Mouse (Mus musculus) spleen, postnatal 4 days (tissue): ENCODE results near the gene Gltp.

Experiments
- DNase-seq, 2 experiments: peaks; one replicate each; pipeline ENCODE4 v3.0.0; 2022; ENCODE audit warnings: low spot score in 2 of 2

Gene Gltp

DNA sequence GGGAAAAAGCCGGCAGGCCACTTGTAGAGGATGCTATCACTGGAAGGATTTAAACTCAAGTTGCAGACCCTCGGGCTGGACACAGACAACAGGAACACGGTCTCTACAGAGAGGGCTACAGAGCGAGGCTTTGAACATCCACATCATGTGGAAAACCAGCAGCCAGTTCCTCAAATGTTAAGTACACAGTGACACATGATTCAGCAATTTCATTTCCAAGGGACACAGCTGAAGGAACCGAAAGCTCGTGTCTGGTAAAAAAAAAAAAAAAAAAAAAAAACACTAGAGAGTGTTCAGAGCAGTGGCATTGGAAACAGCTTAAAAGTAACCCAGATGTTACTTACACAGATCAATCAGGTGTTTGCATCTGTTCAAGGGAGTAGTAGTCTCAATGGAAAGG is 29.8 kb downstream of the Gltp start:
- no peak for DNase-seq

DNA sequence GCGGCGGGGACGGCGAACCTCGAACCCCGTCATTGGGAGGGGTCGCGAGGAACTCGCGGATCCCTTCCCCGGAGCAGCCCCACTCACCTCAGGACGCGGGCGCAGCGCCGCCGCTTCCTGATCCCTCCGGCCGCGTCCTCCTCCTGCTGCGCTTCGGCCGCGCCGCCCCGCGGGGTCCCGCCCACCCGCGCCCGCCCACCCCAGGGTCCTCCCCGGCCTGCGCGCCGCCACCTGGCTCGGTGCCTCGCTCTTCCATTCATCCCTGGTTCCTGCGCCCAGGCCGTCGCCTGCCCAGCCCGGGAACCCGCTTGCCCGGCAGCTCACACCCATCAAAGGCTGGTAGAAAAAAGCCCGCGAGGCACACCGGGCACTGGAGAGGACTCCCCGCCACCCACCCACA is 32.5 kb downstream of the Gltp start, which contains the start of gene Trpv4:
Gene Trpv4, minus strand, starts transcription at position 167 of the 400 bp plus-strand sequence.
- no peak for DNase-seq

DNA sequence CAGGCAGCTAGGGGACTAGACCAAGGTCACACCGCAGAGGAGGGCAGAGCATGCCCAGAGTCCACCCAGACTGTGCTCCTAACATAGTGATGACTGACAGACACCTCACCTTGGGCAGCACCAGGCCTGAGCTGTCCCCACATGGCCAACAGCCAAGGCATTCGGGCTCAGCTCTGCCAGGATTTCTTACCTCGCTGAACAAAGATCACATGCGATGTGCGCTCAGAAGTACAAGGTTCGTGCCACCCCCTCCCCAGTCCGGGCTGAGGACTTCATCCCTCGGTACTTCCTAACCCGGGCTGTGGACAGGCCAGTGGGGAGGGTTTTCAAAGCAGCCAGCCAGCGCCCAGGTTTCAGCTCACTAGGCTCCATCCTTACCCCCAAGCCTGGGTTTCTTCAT is 33.4 kb downstream of the Gltp start:
- no peak for DNase-seq

DNA sequence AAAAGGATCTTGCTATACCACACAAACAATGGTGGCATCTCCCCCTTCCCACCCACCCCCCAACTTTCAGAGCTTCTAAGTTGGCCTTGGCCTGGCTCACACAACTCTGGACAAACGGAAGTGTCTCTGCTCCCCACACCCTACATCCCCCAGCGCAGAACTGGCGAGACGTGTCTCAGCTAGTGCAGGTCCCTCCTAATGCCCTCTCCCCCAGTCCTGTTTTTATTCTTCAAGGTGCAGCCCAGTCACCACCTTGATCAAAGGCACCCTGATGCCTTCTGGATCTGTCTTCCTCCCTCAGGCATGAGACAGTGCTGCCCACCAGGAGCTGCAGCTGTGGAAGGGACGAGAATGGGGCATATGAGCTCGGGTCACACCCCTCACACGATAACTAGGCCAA is 34.5 kb downstream of the Gltp start:
- DNase-seq, result no peak

DNA sequence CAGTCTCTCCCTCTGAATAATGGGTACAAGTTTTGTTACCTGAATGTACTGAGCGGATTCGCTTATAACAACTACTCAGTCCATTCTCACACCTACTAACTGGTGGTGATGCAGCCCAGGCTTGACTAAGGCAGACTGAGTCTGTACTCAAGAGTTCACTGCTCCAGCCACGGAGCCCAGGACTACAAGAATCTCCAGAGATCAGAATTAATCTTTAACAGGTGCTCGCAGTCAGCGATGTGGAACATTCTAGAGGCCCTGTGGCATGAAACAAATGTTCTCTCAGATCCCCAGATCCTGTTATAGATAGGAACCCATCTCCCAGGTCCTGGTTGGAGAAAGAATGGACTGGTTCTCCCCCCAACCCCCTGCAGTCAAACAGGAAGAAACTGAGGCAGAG is 35.1 kb downstream of the Gltp start:
- DNase-seq, result no peak

DNA sequence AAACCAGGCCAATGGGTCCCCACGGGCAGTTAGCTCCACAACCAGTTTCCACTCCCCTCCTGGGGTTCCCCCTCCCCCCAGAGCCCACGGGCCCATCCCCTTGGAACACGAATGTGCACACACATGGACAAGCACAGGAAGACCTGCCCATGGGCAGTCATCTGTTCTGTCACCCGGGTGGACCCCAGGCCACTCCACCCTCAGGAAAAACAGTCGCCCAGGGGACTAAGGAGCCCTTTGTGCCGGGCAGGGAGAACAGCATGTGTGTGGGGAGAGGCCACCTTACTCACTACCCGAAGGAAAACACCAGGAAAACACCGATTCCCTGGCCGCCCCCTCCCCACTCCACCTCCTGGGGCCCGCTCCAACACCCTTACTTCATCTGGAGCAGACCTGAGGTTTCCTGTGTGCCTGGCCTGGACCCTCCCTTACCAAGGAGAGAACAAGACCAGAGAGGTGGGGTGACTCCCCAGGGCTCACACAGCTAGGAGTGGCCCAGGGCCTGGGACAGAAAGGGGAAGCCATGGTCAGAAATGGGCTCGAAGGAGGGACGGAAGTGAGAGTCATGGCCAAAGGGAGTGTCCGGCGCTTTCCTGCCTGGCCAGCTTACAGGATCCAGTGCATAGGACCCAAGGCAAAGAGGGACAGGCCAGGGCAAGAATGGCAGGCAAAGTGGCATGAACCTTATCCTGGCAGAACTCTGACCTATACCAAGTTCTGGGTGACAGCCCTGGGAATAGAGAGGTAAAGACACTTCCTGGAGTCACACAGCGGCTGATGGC is 36.9 kb downstream of the Gltp start:
- no peak for DNase-seq

DNA sequence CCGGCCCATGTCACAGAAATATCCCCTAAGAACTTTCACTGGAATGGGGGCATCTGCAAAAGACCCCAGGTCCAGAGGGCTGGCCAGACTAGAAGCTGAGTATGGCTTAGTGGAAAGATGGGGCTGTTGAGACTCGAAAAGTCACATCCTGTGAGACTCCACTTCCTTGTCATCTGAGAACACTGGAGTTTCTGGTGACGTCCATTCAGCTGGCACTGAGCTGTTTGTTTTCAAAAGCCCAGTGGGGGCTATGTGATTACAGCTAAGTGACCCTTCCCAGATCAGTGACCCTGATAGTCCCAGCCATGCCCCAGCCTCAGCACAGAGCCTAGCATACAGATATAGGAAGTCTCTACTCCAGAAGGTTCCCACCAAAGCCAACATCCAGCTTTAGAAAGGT is 39.3 kb downstream of the Gltp start:
- DNase-seq, result no peak

DNA sequence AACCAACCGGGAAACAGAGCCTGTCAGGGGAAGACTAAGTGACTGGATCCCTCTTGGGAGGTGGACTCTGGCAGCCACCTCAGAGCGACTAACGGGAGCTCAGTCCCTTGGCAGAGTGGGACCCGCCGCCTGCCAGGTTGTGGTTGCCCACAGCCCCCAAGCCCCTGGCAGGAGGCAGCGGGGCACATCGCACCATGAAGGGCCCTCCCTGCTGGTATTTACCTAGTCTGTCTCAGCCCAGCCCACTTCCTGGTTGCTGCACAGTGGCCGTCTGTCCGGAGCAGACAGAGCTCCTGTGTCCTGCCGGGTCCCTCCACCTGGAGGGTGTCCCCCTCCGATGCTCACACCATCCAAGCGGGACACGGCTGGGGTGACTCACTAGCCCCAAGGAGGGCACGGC is 39.8 kb downstream of the Gltp start:
- no peak for DNase-seq

DNA sequence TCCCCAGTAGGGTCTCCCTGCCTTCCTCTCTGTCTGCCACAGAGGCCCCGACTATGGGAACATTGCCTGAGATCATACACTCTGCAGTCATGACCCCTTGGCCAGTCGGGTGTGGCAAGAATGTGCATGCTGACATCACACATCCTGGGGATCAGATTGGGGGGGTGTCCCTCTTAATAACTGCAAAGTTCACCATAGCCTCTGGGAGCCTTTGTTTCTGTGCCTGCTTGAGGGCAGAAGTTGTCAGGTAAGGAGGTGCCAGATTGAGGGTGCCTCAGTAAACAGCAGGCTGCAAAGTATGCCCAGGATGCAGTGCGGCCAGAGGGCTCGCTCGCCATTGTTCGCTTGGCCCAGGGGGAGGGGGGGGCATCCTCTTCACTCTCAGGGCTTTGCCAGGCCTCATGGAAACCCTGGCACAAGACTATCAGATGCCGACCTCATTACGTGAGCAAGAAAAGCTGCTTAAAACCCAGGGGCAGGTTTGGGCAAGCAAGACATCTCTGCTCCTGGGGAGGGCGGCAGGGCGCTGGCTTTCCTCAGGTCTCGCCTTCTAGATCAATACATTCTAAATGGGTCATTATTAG is 42.0 kb downstream of the Gltp start:
- no peak for DNase-seq

DNA sequence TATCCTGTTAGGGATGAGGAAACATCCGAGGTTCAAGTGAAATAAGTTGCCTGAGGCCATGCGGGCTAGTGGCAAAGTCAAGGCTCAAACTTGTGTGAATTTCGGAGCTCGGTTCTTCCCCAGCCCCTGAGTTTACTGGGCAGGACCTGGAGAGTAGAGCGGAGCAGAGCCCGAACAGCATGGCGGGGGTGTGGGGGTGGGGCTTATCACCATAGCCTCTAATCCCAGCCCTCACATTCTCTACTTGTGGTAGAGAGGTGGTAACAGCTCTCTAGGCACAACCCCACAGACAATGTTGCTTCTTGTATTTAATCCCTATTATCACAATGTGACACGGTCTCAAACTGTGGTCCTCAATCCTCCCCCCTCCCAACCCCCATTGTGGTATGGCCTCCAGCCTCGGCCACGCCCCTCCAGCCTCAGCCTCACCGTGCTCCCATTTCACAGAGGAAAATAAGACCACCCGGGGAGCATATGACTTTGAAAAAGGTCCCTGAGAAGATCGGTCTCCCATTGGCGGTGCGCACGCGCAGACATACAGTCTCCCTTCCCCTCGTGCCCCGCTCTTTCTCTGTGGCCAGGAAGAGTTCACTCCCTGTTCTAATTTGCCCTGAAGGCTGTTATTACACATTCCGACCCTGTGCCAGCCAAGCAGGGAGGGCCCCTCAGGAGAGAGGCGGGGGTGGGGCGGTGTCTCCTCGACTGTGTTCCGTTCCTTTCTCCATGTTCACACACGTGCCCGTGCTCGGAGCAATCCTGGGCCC is 43.4 kb downstream of the Gltp start:
- no peak for DNase-seq

DNA sequence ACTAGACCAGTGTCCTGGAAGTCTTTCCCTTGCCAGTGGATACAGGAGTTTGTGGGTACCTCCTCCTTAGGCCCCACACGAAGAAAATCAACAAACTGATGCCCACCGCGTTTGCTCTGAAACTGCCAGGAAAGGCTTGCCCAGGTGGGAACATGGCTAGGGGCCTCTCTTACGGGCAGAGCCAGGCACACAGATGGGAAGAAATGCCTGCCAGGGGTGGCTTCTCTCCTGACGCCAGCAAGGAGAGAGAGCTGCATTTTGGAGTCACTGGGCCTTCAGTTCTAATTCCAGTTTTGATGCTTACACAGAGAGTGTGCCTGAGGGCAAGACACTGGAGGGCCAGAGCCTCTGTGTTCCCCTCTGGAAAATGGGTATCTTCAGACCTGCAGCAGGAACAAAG is 44.9 kb downstream of the Gltp start:
- DNase-seq, result no peak

DNA sequence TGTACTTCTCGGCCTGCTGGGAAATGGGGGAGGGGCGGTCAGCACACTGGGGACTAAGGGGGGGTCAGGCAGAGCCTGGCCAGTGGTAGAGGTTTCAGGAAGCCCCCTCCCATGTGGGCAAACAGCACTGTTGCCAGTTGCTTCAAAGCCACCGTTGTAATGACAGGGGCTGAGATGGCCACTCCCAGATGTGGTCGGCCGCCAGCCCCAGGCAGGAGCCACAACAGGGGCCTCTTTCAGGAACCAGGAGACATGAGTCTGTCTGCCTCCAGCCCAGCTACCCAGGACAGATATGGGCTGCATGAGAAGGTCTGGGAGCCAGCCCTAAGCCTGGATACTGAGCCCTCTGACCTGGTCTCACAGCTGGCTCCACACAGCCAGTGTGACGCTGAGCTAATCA is 45.9 kb downstream of the Gltp start:
- DNase-seq, result no peak

DNA sequence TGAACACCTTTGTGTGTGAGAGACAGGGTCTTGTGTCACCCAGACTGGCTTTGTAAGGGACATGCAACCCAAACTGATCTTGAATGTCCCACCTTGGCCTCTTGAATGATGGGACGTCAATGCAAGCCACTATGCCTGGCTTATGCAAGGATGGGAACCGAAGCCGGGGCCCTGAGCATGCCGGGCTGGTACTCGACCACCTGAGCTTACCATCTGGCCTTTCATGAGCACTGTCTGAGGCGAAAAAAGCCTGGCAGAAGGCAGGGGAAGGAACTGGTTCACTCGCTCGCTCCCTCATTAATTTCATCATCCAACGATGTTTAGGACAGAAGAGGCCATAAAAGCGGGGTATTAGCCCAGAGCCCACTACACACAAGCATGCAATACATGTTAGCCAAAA is 50.0 kb downstream of the Gltp start:
- DNase-seq, result no peak

DNA sequence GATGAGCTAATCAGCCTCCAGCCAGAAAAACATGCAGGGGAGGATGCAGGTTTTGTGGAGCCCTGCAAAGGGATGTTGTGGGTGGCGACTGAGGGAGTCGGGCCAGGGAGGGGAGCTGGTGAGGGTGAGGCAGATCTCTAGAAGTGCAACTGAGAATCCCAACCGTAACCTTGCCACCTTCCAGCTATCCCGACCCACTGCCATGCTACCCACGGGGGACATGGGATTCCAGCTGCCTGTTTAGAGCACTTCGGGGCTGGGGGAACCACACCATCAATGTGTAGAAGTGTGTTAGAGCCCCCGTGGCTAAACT is 51.2 kb downstream of the Gltp start:
- no peak for DNase-seq

DNA sequence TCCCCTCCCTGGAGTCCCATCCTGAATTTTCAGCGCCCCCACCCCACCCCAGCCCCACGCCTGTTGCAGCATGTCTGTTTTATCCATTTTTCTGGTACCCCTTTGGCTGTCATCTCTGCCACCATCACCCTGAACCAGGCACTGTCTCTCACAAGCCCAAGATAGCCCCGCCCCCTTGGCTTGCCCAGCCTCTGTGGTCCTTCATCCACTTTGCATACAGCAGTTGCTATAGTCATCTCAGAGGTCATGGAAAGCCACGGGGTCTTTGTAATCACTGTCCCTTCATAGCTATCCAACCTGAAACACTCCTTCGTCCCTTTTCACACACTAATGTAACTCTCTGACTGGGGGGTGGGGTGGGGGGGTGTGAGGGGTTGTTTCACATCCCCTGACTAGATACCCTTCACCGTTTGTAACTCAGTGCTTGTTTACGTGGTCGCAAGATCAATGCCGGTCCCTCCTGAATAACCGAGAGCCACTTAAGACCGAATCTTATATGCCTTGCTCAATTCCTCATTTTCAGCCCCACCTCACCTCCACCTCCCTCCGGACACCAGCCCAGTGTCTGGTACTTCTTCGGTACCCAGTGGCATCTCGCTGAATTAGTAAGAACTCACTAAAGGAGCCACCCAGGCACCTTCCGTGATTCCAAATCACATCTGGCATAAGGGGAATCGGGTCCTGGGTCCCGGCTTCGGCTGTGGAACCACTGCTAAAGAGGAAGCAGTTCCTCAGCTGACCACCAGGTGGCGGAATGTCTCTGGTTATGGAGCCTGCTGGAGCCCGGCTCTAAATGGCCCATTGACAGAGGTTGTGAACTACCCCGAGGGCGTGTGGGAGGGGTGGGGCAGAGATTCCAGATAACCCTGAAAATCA is 51.8 kb downstream of the Gltp start:
- peak; percentile 82 to 95 for DNase-seq

DNA sequence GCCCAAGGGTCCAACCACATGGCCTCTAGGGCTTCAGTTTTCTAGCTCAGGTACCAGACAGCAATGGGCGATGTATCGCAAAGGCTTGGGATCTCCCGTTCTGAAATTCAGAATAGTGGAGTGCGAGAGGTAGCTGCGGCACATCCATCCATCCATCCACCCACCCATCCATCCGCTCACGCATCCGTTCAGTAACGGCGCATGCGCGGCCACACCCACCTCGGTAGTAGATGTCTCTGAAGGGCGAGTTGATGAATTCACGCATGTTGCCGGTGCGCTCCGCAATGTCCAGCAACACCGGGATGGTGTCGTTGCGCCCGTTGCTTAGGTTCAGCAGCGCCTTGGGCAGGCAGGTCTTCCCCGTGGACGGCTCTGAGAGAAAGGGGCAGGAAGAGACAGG is 54.7 kb downstream of the Gltp start:
- no peak for DNase-seq

DNA sequence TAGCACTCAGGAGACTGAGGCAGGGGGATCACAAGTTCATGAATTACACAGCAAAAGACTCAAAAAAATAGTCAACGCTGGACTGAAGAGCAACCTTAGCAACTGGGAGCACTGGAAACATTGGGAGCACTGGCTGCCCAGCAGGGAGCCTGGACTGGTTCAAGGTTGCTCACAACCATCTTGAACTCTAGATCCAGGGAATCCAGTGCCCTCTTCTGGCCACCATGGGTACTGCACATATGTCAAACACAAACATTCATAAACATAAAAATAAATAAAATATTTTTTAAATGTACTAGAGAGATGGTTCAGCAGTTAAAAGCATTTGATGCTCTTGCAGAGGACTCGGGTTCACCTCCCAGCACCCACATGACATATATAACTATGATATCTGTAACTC is 59.4 kb downstream of the Gltp start:
- peak; percentile 33 to 77 for DNase-seq

DNA sequence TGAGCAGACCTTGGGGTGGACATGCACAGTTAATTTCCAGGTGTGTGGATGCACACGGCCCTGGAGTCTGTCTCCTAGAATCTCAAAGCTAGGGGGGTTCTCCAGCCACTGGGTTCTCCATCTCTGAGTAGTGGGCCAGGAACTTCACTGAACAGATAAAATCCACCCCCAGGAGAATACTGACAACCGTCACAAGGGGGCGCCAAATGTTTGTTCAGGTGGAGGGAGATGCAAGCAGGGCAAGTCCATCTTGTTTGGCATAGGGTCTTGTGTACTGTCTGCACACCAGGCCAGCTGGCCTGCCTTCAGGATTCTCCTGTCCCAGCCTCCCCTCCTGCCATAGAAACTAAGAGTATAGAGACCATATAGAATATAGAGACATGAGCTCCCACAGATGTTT is 65.2 kb downstream of the Gltp start:
- DNase-seq, result peak; percentile 66 to 89

DNA sequence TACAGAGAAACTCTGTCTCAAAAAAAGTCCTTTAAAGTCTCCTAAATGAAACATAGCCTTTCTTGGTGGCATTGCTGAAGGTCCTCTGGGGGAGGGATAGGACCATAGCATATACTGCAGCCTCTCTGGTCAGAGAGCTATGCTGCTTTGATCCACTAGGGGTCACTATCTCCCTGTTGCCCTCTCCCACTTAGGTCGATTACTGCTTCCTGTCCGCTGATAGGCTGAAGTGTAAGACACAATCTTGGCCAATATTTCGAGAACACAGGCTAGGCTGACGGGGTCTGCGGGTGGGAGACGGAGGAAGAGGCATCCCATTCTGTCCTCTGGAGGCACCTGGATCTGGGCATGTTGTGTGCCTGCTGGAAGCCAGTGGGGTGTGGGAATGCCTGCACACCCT is 70.5 kb downstream of the Gltp start:
- DNase-seq, result no peak
